In the genomic region with DNA sequence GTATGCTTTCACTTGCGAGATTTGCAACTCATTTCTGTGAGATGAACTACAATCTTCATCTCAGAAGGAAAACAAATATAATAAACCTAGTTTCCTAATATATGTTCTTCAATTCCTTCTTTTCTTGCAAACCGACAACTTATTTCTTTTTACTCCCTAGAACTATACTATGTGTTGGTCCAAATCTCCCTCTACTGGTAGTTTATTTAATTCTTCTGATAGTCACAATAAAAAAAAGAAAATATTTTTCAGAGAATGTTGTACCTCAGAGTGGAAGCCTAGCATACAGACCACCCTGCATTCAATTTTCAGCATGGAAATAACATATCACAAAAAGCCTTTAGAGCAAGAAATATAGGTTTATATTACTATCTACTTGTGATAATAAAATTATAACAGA, we compare ENCODE assay signal across 26 mouse cellular contexts. TPM values are rescaled to one million over a fixed set of nuclear protein-coding genes. Genes with fewer than 3 reads are reported as not detected.
"Had no signal": no experiment of that assay in that cellular context is flagged by ENCODE, and none has a peak within 500 bp of the region (broad histone marks: within the 10 kb centered on the region; RNA-seq: fewer than 3 reads in every experiment).

No protein-coding gene starts in this region.

- H3K9me3 ChIP-seq: liver, embryonic 13.5 days; megakaryocyte, embryonic 14.5 days; neural tube, embryonic 12.5 days; neural tube, embryonic 15.5 days had no signal

- H3K4me3 ChIP-seq: liver, embryonic 13.5 days; megakaryocyte, embryonic 14.5 days; neural tube, embryonic 12.5 days; neural tube, embryonic 15.5 days had no signal

- DNase-seq: kidney, adult 2 months; kidney, postnatal 14 days; kidney, postnatal 4 days; liver, embryonic 13.5 days; lung, adult 2 months; midbrain, embryonic 14.5 days; right cerebral cortex, adult 18-20 months; right cerebral cortex, postnatal 14 days; right cerebral cortex, postnatal 4 days; thymus, adult 18-20 months; thymus, postnatal 36 days had no signal

- H3K27me3 ChIP-seq: liver, embryonic 13.5 days; megakaryocyte, embryonic 14.5 days; neural tube, embryonic 12.5 days; neural tube, embryonic 15.5 days had no signal

- H3K4me1 ChIP-seq: liver, embryonic 13.5 days; megakaryocyte, embryonic 14.5 days; neural tube, embryonic 12.5 days; neural tube, embryonic 15.5 days had no signal

- H3K27ac ChIP-seq: liver, embryonic 13.5 days; neural tube, embryonic 12.5 days; neural tube, embryonic 15.5 days had no signal

- H3K36me3 ChIP-seq: liver, embryonic 13.5 days; neural tube, embryonic 12.5 days; neural tube, embryonic 15.5 days had no signal

- H3K4me2 ChIP-seq: liver, embryonic 13.5 days; midbrain, embryonic 11.5 days; neural tube, embryonic 12.5 days; neural tube, embryonic 15.5 days had no signal

- ATAC-seq: lung, postnatal 0 days had no signal

- H3K9ac ChIP-seq: liver, embryonic 13.5 days; neural tube, embryonic 12.5 days; neural tube, embryonic 15.5 days had no signal

RNA-seq across cellular contexts. Expression of gene Reg3g, which starts 5.4 kb away (rescaled TPM):
- total RNA-seq: layer of hippocampus, adult 18-20 months; layer of hippocampus, postnatal 10 days; left cerebral cortex, postnatal 36 days; liver, adult 2 months had no signal
- polyA plus RNA-seq: kidney, adult 2 months; kidney, embryonic 14.5 days; limb, embryonic 11.5 days; limb, embryonic 14.5 days; liver, adult 2 months; liver, embryonic 13.5 days; liver, embryonic 16.5 days; midbrain, embryonic 11.5 days; midbrain, embryonic 14.5 days; neural tube, embryonic 12.5 days; neural tube, embryonic 15.5 days had no signal

RNA-seq across cellular contexts. Expression of gene Reg1, which starts 40.8 kb away (rescaled TPM):
- total RNA-seq: layer of hippocampus, adult 18-20 months; layer of hippocampus, postnatal 10 days; left cerebral cortex, postnatal 36 days had no signal
- polyA plus RNA-seq: kidney, adult 2 months; kidney, embryonic 14.5 days; limb, embryonic 11.5 days; limb, embryonic 14.5 days; liver, embryonic 13.5 days; lung, adult 2 months; lung, postnatal 0 days; midbrain, embryonic 11.5 days; midbrain, embryonic 14.5 days; neural tube, embryonic 12.5 days; neural tube, embryonic 15.5 days; stomach, embryonic 14.5 days; urinary bladder, adult 2 months had no signal
